Mouse (Mus musculus) heart, postnatal 0 days (tissue): ENCODE results near the gene Dclk1. TPM values are rescaled to one million over a fixed set of nuclear protein-coding genes. Genes with fewer than 3 reads are reported as not detected.
A peak's percentile ranks its signal among the peaks of the same experiment; 100 is the strongest.

ENCODE experiments used
- ATAC-seq: fragments of 200-750 bp; cut with Nextera tagmentation; 2 replicates; pipeline ENCODE4 v1.8.0; 2017; ENCODE audit warnings: low read depth, moderate number of reproducible peaks, moderate library complexity; ENCODE audit not compliant: insufficient read depth
- DNase-seq: peaks from one replicate; pipeline ENCODE4 v3.0.0-alpha.2; 2016; ENCODE audit warnings: low spot score
- H3K27ac ChIP-seq: fragments of 300-500 bp; sonication (generic); 2 replicates; pipeline ENCODE4 v1.5.1; 2014; ENCODE audit warnings: low read depth, mild to moderate bottlenecking
- H3K27me3 ChIP-seq: fragments of 300-500 bp; sonication (generic); 2 replicates; pipeline ENCODE4 v1.6.1; 2014; ENCODE audit warnings: low read length, mixed read lengths; ENCODE audit not compliant: control insufficient read depth, insufficient read depth
- H3K36me3 ChIP-seq: fragments of 300-500 bp; sonication (generic); replicated peaks from 2 replicates; pipeline ENCODE4 v1.6.1; 2014; ENCODE audit warnings: low read length, mixed read lengths; ENCODE audit not compliant: control insufficient read depth, insufficient read depth
- H3K4me1 ChIP-seq: fragments of 300-500 bp; sonication (generic); 2 replicates; pipeline ENCODE4 v1.6.1; 2014; ENCODE audit warnings: antibody characterized with exemption; ENCODE audit not compliant: control insufficient read depth, insufficient read depth
- H3K4me2 ChIP-seq: fragments of 300-500 bp; sonication (generic); 2 replicates; pipeline ENCODE4 v1.6.1; 2014; ENCODE audit warnings: low read depth, mild to moderate bottlenecking, low read length, moderate library complexity
- H3K4me3 ChIP-seq: fragments of 300-500 bp; sonication (generic); 2 replicates; pipeline ENCODE4 v1.5.1; 2014; ENCODE audit warnings: low read depth, low read length
- H3K9ac ChIP-seq: fragments of 300-500 bp; sonication (generic); replicated peaks from 2 replicates; pipeline ENCODE4 v1.6.1; 2014; ENCODE audit warnings: low read depth, low read length, mixed read lengths
- H3K9me3 ChIP-seq: fragments of 300-500 bp; sonication (generic); replicated peaks from 2 replicates; pipeline ENCODE4 v1.6.1; 2016; ENCODE audit warnings: low read length; ENCODE audit not compliant: control insufficient read depth
- CTCF ChIP-seq: IDR thresholded peaks from 2 replicates; pipeline ENCODE4 v1.5.1; 2016; ENCODE audit warnings: antibody characterized with exemption, control low read depth, low read depth
- EP300 ChIP-seq: IDR thresholded peaks from 2 replicates; pipeline ENCODE4 v1.6.1; 2016; ENCODE audit warnings: antibody characterized with exemption, low read depth
- WGBS: fragments of 180-500 bp; shearing (Covaris S2); extraction: QIAGEN DNeasy Blood & Tissue Kit; methylation state at CpG from one replicate; pipeline ENCODE4 v1.1.7; 2014; 5-methylcytosine and 5-hydroxymethylcytosine counted together
- polyA plus RNA-seq: library from polyadenylated mRNA; unstranded; fragments of >200 nt; fragmentation: Nextera tagmentation; extraction: Ambion mirVana; gene quantifications from 2 replicates; pipeline ENCODE4 v1.2.1, GENCODE M21; 2015
- total RNA-seq: library from RNA; depleted of rRNA; stranded (reverse); fragments of >200 nt; gene quantifications from 2 replicates; pipeline ENCODE4 v1.2.3, GENCODE M21; 2014; ENCODE audit warnings: low replicate concordance

The Dclk1 gene
- total and polyA plus RNA-seq, 2 experiments from 2014 or later: 4.9 to 18.7 TPM

DNA sequence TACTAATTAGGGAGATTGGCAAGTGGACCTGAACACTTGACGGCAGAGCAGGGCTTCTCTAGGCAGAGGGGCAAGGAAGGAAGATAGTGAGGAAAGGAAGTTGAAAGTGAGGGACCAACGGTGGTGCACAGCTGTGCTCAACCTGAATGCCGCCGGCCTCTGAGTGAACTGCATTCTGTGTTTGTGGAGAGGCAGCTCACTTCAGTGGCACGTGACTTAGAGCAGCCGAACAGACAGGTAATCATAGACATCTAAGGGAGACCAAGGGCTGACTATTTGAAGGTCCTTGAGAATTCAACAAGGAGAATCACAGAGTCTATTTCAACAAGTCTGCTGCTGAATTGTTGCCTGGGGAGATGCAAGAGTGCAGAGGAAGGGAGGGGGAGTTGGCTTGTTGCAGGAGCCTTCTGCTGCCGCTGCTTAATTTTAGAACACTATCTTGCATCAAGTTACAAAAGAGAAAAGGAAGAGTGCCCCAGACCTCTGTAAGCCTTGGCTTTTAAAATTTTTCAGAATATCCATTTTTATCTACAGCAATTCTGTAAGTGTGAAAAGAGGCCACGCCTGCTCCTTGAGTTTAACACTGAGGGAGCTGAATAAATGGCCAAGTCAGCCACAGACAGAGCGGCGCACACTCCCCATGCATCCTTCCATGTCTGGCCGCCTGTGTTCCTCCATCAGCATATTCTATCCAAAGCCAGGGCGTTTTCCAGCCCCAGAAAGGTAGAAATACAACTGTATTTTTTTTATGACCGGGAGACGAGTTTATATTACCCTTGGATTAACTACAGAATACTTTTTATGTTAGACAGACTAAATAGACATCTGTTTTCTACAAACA, 289.3 kb downstream of the Dclk1 start:
- DNase-seq (no peak), ATAC-seq (peak; percentile 20; the same call in 1 of the 2 replicates)
- Histone ChIP-seq H3K36me3 (no peaks in the 10 kb centered on the region), H3K27me3 (no peaks in the 10 kb centered on the region), H3K4me1 (no peaks in the 10 kb centered on the region), H3K9ac (no peak overlapping the region), H3K27ac (no peak overlapping the region), H3K4me2 (peak overlapping the region; percentile 36), H3K4me3 (no peak overlapping the region), H3K9me3 (no peaks in the 10 kb centered on the region)
- TF ChIP-seq EP300 (no peak), CTCF (no peak)
- WGBS: 49% methylated on average over 14 of the region's 14 CpGs

DNA sequence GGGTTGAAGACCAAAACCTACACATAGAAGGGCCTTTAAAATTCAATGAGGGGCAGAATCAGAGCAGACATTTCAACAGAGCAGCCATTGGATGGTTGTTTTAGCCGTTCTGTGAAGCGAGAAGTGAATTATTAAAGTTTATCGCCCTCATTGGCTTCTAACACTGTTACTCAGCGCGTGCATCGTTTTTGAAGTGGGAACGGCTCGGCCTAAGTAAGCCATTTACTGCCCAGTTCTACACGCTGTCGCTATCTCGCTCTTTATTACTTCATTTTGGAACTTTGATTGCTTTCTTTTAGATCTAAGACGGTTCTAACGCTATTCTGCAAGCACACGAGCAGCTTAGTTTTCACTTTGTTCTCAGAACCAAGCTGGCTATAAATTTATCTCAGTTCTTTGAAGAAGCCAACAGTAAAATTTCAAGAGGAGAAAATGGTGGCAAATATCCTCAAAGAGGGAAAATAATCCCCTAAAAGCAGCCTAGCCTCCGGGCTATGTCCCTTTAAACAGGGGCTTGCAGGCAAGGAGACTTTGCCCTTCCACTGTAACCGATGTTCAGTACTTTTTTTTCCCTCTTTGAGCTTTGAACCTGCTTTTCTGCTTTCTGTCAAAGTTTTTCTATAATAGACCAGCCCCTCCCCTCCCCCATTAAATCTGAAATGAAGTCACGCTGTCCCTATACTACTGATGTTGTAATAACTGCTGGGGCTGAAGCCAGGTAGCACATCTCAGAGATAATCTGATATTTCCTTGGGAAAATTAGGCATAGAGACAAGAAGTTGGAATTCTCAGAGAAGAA, 290.2 kb downstream of the Dclk1 start:
- WGBS: 87% methylated on average over 17 of the region's 17 CpGs
- H3K9me3 ChIP-seq: no peaks in the 10 kb centered on the region
- TF ChIP-seq CTCF: no peak
- TF ChIP-seq EP300: no peak
- ATAC-seq (no peak), DNase-seq (no peak)
- H3K27me3 ChIP-seq: no peaks in the 10 kb centered on the region
- H3K4me3 ChIP-seq: no peak overlapping the region
- H3K36me3 ChIP-seq: no peaks in the 10 kb centered on the region
- no peaks in the 10 kb centered on the region for H3K4me1 ChIP-seq
- H3K27ac ChIP-seq: no peak overlapping the region
- H3K4me2 ChIP-seq: no peak overlapping the region
- no peak overlapping the region for H3K9ac ChIP-seq

DNA sequence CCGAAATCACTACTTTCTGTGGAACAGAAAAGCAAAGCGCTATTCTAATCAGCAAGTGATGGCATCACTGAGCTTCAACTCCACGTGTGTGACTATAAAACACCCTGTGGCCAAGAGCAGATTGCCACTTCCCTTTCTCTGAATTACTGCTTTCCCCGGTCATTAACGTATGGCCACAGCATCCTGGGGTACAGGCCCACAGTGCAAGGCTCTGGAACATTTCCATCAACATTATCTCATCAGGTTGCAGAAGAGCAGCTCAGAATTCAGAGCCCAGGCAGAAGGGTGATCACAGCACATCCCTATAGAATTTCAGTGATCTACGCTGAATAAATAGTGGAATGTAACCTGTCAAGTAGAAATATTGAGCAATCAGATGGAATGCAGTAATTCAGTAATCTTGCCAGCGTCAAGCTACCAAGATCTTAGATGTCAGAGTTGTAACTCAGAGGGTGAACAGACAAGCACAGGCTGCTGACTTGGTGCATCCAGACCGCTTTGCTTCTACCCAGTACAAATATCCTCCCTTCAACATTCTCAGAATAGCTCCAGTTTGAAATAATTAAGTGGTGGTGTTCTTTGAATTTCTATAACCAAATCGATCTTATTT, 293.5 kb downstream of the Dclk1 start:
- Histone ChIP-seq H3K4me2 (no peak overlapping the region), H3K9ac (no peak overlapping the region), H3K4me1 (peaks cover 5% of the 10 kb centered on the region; the same call in 1 of the 2 replicates), H3K27me3 (no peaks in the 10 kb centered on the region), H3K27ac (no peak overlapping the region), H3K4me3 (no peak overlapping the region), H3K36me3 (no peaks in the 10 kb centered on the region), H3K9me3 (no peaks in the 10 kb centered on the region)
- DNase-seq: no peak
- ATAC-seq: no peak
- TF ChIP-seq EP300 (no peak), CTCF (no peak)
- WGBS: 71% methylated on average over 9 of the region's 9 CpGs

DNA sequence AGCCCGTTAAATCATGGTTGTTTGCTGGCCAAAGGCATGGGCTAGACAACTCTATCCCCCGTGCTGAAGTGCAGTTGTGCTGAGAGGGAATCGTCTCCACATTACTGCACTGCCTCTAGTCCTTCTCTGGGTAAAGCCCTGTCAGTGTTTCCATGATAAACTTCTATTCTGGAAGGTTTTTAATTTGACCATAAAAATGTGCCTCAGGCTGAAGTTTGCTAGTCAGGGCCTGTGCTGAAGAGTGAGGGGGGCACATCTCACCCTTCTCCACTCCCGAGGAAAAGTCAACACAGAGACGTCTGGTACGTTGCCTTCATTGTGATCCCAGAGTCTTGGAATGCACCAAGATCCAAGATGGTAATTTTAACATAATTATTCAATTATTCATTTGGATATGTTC, 294.7 kb downstream of the Dclk1 start:
- Histone ChIP-seq H3K9me3 (no peaks in the 10 kb centered on the region), H3K27ac (no peak overlapping the region), H3K9ac (no peak overlapping the region), H3K4me2 (no peak overlapping the region), H3K36me3 (no peaks in the 10 kb centered on the region), H3K4me3 (no peak overlapping the region), H3K4me1 (peaks cover 5% of the 10 kb centered on the region; the same call in 1 of the 2 replicates), H3K27me3 (no peaks in the 10 kb centered on the region)
- DNase-seq (no peak), ATAC-seq (no peak)
- TF ChIP-seq CTCF: no peak
- no peak for TF ChIP-seq EP300
- WGBS: 66% methylated on average over 6 of the region's 6 CpGs

DNA sequence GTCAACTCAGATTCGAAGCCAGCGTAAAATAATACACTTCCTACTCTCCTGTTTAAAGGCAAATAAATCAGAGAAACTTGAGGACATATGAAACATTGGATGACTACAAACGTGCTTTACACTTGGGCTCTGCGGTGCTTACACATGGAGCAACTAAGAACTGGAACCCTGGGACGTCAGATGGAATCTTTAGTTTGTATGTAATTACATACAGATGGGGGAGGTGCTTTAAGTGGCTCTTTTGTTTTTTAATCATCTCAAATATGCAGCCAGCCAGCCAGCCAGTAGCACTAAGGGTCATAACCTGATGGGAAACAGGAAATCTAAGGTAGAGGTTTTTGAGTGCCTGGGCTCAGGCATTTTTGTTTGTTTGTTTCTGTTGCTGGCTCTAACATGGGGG, 295.6 kb downstream of the Dclk1 start:
- DNase-seq (no peak), ATAC-seq (no peak)
- no peak overlapping the region for H3K4me2 ChIP-seq
- no peaks in the 10 kb centered on the region for H3K36me3 ChIP-seq
- H3K4me1 ChIP-seq: peaks cover 5% of the 10 kb centered on the region; the same call in 1 of the 2 replicates
- H3K9ac ChIP-seq: no peak overlapping the region
- H3K27me3 ChIP-seq: no peaks in the 10 kb centered on the region
- H3K9me3 ChIP-seq: no peaks in the 10 kb centered on the region
- no peak for TF ChIP-seq EP300
- no peak for TF ChIP-seq CTCF
- no peak overlapping the region for H3K27ac ChIP-seq
- 73% methylated on average over 5 of the region's 5 CpGs for WGBS
- H3K4me3 ChIP-seq: no peak overlapping the region
